Mouse (Mus musculus) lung, embryonic 14.5 days (tissue): ENCODE results near the gene Top2a. TPM values are rescaled to one million over a fixed set of nuclear protein-coding genes. Genes with fewer than 3 reads are reported as not detected.

ENCODE experiments used
- ATAC-seq: fragments of 200-750 bp; cut with Nextera tagmentation; 2 replicates; pipeline ENCODE4 v1.8.0; 2017; ENCODE audit warnings: mild to moderate bottlenecking, moderate TSS enrichment, moderate library complexity; ENCODE audit not compliant: insufficient read depth
- DNase-seq: peaks from one replicate; pipeline ENCODE4 v3.0.0-alpha.2; 2015
- H3K27ac ChIP-seq: fragments of 300-500 bp; sonication (generic); 2 replicates; pipeline ENCODE4 v1.5.1; 2014; ENCODE audit warnings: low read depth, mild to moderate bottlenecking, moderate library complexity
- H3K27me3 ChIP-seq: fragments of 300-500 bp; sonication (generic); 2 replicates; pipeline ENCODE4 v1.6.1; 2014; ENCODE audit warnings: low read length, control low read depth; ENCODE audit not compliant: insufficient read depth
- H3K36me3 ChIP-seq: fragments of 300-500 bp; sonication (generic); 2 replicates; pipeline ENCODE4 v1.6.1; 2014; ENCODE audit warnings: control low read depth; ENCODE audit not compliant: insufficient read depth
- H3K4me1 ChIP-seq: fragments of 300-500 bp; sonication (generic); 2 replicates; pipeline ENCODE4 v1.6.1; 2014; ENCODE audit warnings: antibody characterized with exemption, control low read depth; ENCODE audit not compliant: insufficient read depth
- H3K4me2 ChIP-seq: fragments of 300-500 bp; sonication (generic); 2 replicates; pipeline ENCODE4 v1.6.1; 2014; ENCODE audit warnings: mild to moderate bottlenecking
- H3K4me3 ChIP-seq: fragments of 300-500 bp; sonication (generic); 2 replicates; pipeline ENCODE4 v1.5.1; 2014; ENCODE audit warnings: low read depth, low read length
- H3K9ac ChIP-seq: fragments of 300-500 bp; sonication (generic); 2 replicates; pipeline ENCODE4 v1.6.1; 2014
- H3K9me3 ChIP-seq: fragments of 300-500 bp; sonication (generic); 2 replicates; pipeline ENCODE4 v1.6.1; 2016; ENCODE audit warnings: low read depth, low read length, control low read depth
- CTCF ChIP-seq: IDR thresholded peaks from 2 replicates; pipeline ENCODE4 v1.5.1; 2016; ENCODE audit warnings: antibody characterized with exemption, low read depth
- WGBS: fragments of 180-500 bp; shearing (Covaris S2); extraction: QIAGEN DNeasy Blood & Tissue Kit; methylation state at CpG from one replicate; pipeline ENCODE4 v1.1.7; 2014; 5-methylcytosine and 5-hydroxymethylcytosine counted together
- polyA plus RNA-seq: library from polyadenylated mRNA; unstranded; fragments of >200 nt; fragmentation: Nextera tagmentation; extraction: Ambion mirVana; gene quantifications from 2 replicates; pipeline ENCODE4 v1.2.1, GENCODE M21; 2014

Top2a gene
- polyA plus RNA-seq, 1 experiment from 2014 or later, result 364 TPM

GRCm38 (mm10) chr11:98952111-98952510 lies 71.9 kb downstream of the Top2a start:
- Histone ChIP-seq H3K4me2 (no peak overlapping the region), H3K4me1 (peaks cover 43% of the 10 kb centered on the region), H3K4me3 (no peak overlapping the region), H3K27ac (peak overlapping the region; percentile 18; the same call in 1 of the 2 replicates), H3K9ac (no peak overlapping the region), H3K9me3 (no peaks in the 10 kb centered on the region), H3K36me3 (peaks cover 31% of the 10 kb centered on the region), H3K27me3 (no peaks in the 10 kb centered on the region)
- 87% methylated on average over 1 of the region's 1 CpGs for WGBS
- no peak for ATAC-seq
- DNase-seq, result no peak
- no peak for TF ChIP-seq CTCF

- H3K4me2 ChIP-seq, result peak overlapping the region; percentile 40
- H3K27me3 ChIP-seq, result no peaks in the 10 kb centered on the region
- ATAC-seq (peak; percentile 51), DNase-seq (peak; percentile 83)
- H3K9ac ChIP-seq, result peak overlapping the region; percentile 17
- H3K4me3 ChIP-seq, result no peak overlapping the region
- 53% methylated on average over 16 of the region's 16 CpGs for WGBS
- H3K4me1 ChIP-seq, result peaks cover 43% of the 10 kb centered on the region
- TF ChIP-seq CTCF, result 0 out of 2 replicates have a peak, but pooled peaks have one; percentile 2
- peaks cover 28% of the 10 kb centered on the region for H3K36me3 ChIP-seq
- peak overlapping the region; percentile 80 for H3K27ac ChIP-seq
- H3K9me3 ChIP-seq, result no peaks in the 10 kb centered on the region
Measured at GRCm38 (mm10) chr11:98951026-98951906, 72.7 kb downstream of the Top2a start.

- Histone ChIP-seq H3K9me3 (no peaks in the 10 kb centered on the region), H3K4me3 (no peak overlapping the region), H3K27ac (peak overlapping the region; percentile 80; the same call in 1 of the 2 replicates), H3K4me2 (no peak overlapping the region), H3K36me3 (peaks cover 28% of the 10 kb centered on the region), H3K9ac (no peak overlapping the region), H3K27me3 (no peaks in the 10 kb centered on the region), H3K4me1 (peaks cover 45% of the 10 kb centered on the region)
- ATAC-seq (no peak), DNase-seq (no peak)
- 72% methylated on average over 9 of the region's 9 CpGs for whole genome bisulfite sequencing
- no peak for TF ChIP-seq CTCF
Measured at GRCm38 (mm10) chr11:98950484-98950883, 73.5 kb downstream of the Top2a start.

- Histone ChIP-seq H3K4me3 (no peak overlapping the region), H3K27ac (0 out of 2 replicates have a peak overlapping the region, but pooled peaks have one; percentile 80), H3K36me3 (peaks cover 28% of the 10 kb centered on the region), H3K9ac (0 out of 2 replicates have a peak overlapping the region, but pooled peaks have one; percentile 9), H3K4me1 (peaks cover 46% of the 10 kb centered on the region), H3K9me3 (no peaks in the 10 kb centered on the region), H3K4me2 (no peak overlapping the region), H3K27me3 (no peaks in the 10 kb centered on the region)
- 84% methylated on average over 7 of the region's 7 CpGs for WGBS
- TF ChIP-seq CTCF, result no peak
- ATAC-seq, result no peak
- no peak for DNase-seq
Measured at GRCm38 (mm10) chr11:98949958-98950460, 74.0 kb downstream of the Top2a start.

- ATAC-seq (no peak), DNase-seq (no peak)
- no peak overlapping the region for H3K4me3 ChIP-seq
- H3K36me3 ChIP-seq, result peaks cover 28% of the 10 kb centered on the region
- no peak overlapping the region for H3K27ac ChIP-seq
- 65% methylated on average over 12 of the region's 12 CpGs for WGBS
- peaks cover 47% of the 10 kb centered on the region for H3K4me1 ChIP-seq
- H3K9ac ChIP-seq, result 0 out of 2 replicates have a peak overlapping the region, but pooled peaks have one; percentile 9
- no peaks in the 10 kb centered on the region for H3K27me3 ChIP-seq
- TF ChIP-seq CTCF, result no peak
- no peak overlapping the region for H3K4me2 ChIP-seq
- H3K9me3 ChIP-seq, result no peaks in the 10 kb centered on the region
Measured at GRCm38 (mm10) chr11:98949242-98949957, 74.6 kb downstream of the Top2a start.

GRCm38 (mm10) chr11:98947969-98948569 lies 75.9 kb downstream of the Top2a start:
- peaks cover 28% of the 10 kb centered on the region for H3K36me3 ChIP-seq
- H3K4me2 ChIP-seq, result no peak overlapping the region
- DNase-seq (no peak), ATAC-seq (no peak)
- TF ChIP-seq CTCF, result no peak
- H3K9ac ChIP-seq, result no peak overlapping the region
- WGBS, result 64% methylated on average over 18 of the region's 18 CpGs
- no peak overlapping the region for H3K4me3 ChIP-seq
- peaks cover 48% of the 10 kb centered on the region for H3K4me1 ChIP-seq
- H3K27ac ChIP-seq, result no peak overlapping the region
- no peaks in the 10 kb centered on the region for H3K9me3 ChIP-seq
- H3K27me3 ChIP-seq, result no peaks in the 10 kb centered on the region
